Mouse (Mus musculus): ENCODE results near the gene Stk4. TPM values are rescaled to one million over a fixed set of nuclear protein-coding genes. Genes with fewer than 3 reads are reported as not detected.

Gene Stk4
- total RNA-seq, 2 experiments from 2014 or later, result 123 to 145 TPM

DNA sequence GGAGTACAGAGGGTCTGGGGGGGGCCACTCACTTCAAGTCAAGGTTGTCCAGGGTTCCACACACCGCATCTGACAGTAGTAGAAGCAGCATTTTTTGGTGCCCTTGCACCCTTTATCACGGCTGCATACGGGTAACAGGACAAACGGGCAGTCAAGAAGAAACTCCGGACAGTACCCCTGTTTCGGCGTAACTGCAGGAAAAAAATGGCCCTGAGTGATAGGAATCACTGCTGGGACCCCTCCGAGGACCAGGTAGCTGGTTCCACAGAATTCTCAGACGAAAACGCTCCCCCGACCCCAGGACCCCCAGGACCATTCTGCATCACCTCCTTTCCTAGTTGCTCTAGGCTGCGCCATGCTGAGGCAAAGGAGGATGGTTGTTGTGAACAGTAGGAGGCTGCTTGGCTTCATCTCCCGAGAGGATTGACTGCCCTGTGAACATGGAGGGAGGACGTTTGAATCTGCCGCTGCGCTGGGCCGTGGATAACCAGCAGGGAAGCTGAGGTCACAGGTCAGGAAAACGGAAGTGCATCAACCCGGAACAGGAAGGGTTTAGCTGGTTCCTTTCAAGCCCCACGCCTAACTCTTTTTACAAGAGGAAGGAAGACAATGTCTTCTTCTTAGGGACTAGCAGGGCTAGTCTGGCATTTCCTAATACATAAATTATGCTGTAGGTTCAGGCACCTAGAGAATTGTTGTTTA, 129.7 kb downstream of the Stk4 start, which contains the start of gene Wfdc15a:
TSS of gene Wfdc15a (minus strand) at position 505 of the 702 bp plus-strand sequence.
- no peak for ATAC-seq (replicated peaks; ENCODE audit: poor library complexity, severe bottlenecking)

Other genes with a start within 250 kb of the Stk4 start
- not detected in 2 replicates for gene Ccn5, start 249.5 kb upstream of the Stk4 start, total RNA-seq (2014; fragmentation: Nextera tagmentation)
- gene Ccn5, start 249.5 kb upstream of the Stk4 start, total RNA-seq (2017), result not detected in 2 replicates
- not detected in 2 replicates for gene Kcnk15, start 216.7 kb upstream of the Stk4 start, total RNA-seq (2014; fragmentation: Nextera tagmentation)
- gene Kcnk15, start 216.7 kb upstream of the Stk4 start, total RNA-seq (2017), result not detected in 2 replicates
- not detected in 2 replicates for gene Rims4, start 151.6 kb upstream of the Stk4 start, total RNA-seq (2014; fragmentation: Nextera tagmentation)
- not detected in 2 replicates for gene Rims4, start 151.6 kb upstream of the Stk4 start, total RNA-seq (2017)
- 125 and 137 TPM in 2 replicates for gene Ywhab, start 75.4 kb upstream of the Stk4 start, total RNA-seq (2014; fragmentation: Nextera tagmentation)
- gene Ywhab, start 75.4 kb upstream of the Stk4 start, total RNA-seq (2017), result 64.1 and 69.6 TPM in 2 replicates
- not detected in 2 replicates for gene Pabpc1l, start 44.9 kb upstream of the Stk4 start, total RNA-seq (2014; fragmentation: Nextera tagmentation)
- not detected in 2 replicates for gene Pabpc1l, start 44.9 kb upstream of the Stk4 start, total RNA-seq (2017)
- 58.6 and 64.2 TPM in 2 replicates for gene Tomm34, start 847 bp downstream of the Stk4 start, total RNA-seq (2014; fragmentation: Nextera tagmentation)
- gene Tomm34, start 847 bp downstream of the Stk4 start, total RNA-seq (2017), result 41.7 and 51.4 TPM in 2 replicates
- 0.41 TPM in 1 of 2 replicates, not detected in the other for gene Kcns1, start 100.8 kb downstream of the Stk4 start, total RNA-seq (2014; fragmentation: Nextera tagmentation)
- gene Kcns1, start 100.8 kb downstream of the Stk4 start, total RNA-seq (2017), result 0.26 and 0.60 TPM in 2 replicates
- not detected in 2 replicates for gene Wfdc5, start 112.4 kb downstream of the Stk4 start, total RNA-seq (2014; fragmentation: Nextera tagmentation)
- not detected in 2 replicates for gene Wfdc5, start 112.4 kb downstream of the Stk4 start, total RNA-seq (2017)
- gene Wfdc12, start 120.3 kb downstream of the Stk4 start, total RNA-seq (2014; fragmentation: Nextera tagmentation), result not detected in 2 replicates
- 0.88 TPM in 1 of 2 replicates, not detected in the other for gene Wfdc12, start 120.3 kb downstream of the Stk4 start, total RNA-seq (2017)
- not detected in 2 replicates for gene Wfdc15a, start 129.8 kb downstream of the Stk4 start, total RNA-seq (2014; fragmentation: Nextera tagmentation)
- not detected in 2 replicates for gene Wfdc15a, start 129.8 kb downstream of the Stk4 start, total RNA-seq (2017)
- gene Wfdc15b, start 151.3 kb downstream of the Stk4 start, total RNA-seq (2014; fragmentation: Nextera tagmentation), result not detected in 2 replicates
- gene Wfdc15b, start 151.3 kb downstream of the Stk4 start, total RNA-seq (2017), result not detected in 2 replicates
- not detected in 2 replicates for gene Svs2, start 168.1 kb downstream of the Stk4 start, total RNA-seq (2014; fragmentation: Nextera tagmentation)
- gene Svs2, start 168.1 kb downstream of the Stk4 start, total RNA-seq (2017), result not detected in 2 replicates
- gene Svs3b, start 186.3 kb downstream of the Stk4 start, total RNA-seq (2014; fragmentation: Nextera tagmentation), result not detected in 2 replicates
- not detected in 2 replicates for gene Svs3b, start 186.3 kb downstream of the Stk4 start, total RNA-seq (2017)
- not detected in 2 replicates for gene Svs4, start 208.1 kb downstream of the Stk4 start, total RNA-seq (2014; fragmentation: Nextera tagmentation)
- gene Svs4, start 208.1 kb downstream of the Stk4 start, total RNA-seq (2017), result not detected in 2 replicates
- gene Svs3a, start 218.9 kb downstream of the Stk4 start, total RNA-seq (2014; fragmentation: Nextera tagmentation), result not detected in 2 replicates
- not detected in 2 replicates for gene Svs3a, start 218.9 kb downstream of the Stk4 start, total RNA-seq (2017)
- not detected in 2 replicates for gene Svs6, start 246.4 kb downstream of the Stk4 start, total RNA-seq (2014; fragmentation: Nextera tagmentation)
- not detected in 2 replicates for gene Svs6, start 246.4 kb downstream of the Stk4 start, total RNA-seq (2017)

Measured in granulocyte monocyte progenitor cell, adult 5-6 weeks (primary cell).